Mouse (Mus musculus) fibroblast of lung, adult 2 months (primary cell): Measurements from ENCODE around the gene Agap3.
A peak's percentile ranks its signal among the peaks of the same experiment; 100 is the strongest.

Experiments used
- DNase-seq: peaks from one replicate; pipeline ENCODE4 v3.0.0-alpha.2; 2011; ENCODE audit warnings: low read depth

The Agap3 gene

GRCm38 (mm10) chr5:24428596-24428995 is 23.4 kb upstream of the Agap3 start:
- no peak for DNase-seq

DNA sequence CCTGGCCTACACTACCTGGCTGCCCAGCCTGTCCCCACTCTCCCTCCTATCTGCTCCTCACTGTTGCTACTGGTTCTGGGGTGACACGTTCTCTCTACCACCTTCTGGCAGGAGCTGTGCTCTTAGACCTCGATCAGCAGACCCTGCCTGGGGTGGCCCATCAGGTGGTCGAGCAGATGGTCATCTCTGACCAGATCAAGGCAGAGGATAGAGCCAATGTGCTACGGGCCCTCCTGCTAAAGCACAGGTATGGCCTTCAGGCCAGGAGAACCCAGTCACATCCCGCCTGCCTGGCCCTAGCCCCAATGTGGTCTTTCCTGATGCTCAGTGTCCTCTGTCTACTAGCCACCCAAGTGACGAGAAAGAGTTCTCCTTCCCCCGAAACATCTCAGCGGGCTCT is 18.0 kb upstream of the Agap3 start:
- DNase-seq: no peak

GRCm38 (mm10) chr5:24441187-24441586 is 10.8 kb upstream of the Agap3 start:
- no peak for DNase-seq

- DNase-seq: no peak
Observed at GRCm38 (mm10) chr5:24442029-24442428, 9.9 kb upstream of the Agap3 start.

- DNase-seq: no peak
Observed at GRCm38 (mm10) chr5:24443204-24443603, 8.8 kb upstream of the Agap3 start.

GRCm38 (mm10) chr5:24443927-24444326 is 8.1 kb upstream of the Agap3 start:
- DNase-seq: no peak

DNA sequence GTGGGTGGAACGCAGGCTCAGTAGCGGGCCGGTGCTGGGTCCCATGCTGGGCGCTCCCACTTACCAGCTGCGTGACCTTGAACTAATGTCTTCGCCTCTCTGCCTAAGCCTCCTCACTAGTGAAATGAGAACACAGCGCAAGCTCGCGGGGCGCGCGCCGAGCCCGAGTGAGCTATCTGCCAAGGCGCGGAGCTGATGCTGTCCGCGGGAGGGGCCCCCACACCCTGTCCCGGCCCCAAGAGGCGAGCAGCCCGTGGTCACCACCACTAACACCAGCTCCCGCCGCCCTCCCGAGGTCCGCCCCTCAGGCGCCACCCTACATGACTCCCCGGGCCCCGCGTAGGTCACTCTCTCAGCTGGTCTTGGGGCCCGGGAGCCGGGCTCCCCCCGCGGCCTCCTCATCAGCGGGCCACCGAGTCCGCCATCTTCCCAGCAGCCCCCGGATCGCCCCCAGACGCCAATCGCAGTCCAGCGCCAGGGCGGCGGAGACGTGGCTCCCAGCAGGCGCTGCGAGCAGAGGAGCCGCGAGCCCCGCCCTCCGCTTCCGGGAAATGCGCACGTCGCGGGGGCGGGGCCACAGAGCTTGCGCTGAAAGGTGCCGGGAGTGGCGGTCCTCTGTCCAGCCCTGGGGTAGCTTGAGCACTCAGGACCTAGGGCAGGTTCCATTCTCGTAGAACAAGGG is 7.1 kb upstream of the Agap3 start, which contains the start of gene Fastk:
Fastk (minus strand) TSS at position 542 of the 682 bp plus-strand sequence.
- DNase-seq: no peak

GRCm38 (mm10) chr5:24445428-24446080 is 6.4 kb upstream of the Agap3 start:
- no peak for DNase-seq

GRCm38 (mm10) chr5:24446630-24447029 is 5.3 kb upstream of the Agap3 start:
- DNase-seq: no peak

DNA sequence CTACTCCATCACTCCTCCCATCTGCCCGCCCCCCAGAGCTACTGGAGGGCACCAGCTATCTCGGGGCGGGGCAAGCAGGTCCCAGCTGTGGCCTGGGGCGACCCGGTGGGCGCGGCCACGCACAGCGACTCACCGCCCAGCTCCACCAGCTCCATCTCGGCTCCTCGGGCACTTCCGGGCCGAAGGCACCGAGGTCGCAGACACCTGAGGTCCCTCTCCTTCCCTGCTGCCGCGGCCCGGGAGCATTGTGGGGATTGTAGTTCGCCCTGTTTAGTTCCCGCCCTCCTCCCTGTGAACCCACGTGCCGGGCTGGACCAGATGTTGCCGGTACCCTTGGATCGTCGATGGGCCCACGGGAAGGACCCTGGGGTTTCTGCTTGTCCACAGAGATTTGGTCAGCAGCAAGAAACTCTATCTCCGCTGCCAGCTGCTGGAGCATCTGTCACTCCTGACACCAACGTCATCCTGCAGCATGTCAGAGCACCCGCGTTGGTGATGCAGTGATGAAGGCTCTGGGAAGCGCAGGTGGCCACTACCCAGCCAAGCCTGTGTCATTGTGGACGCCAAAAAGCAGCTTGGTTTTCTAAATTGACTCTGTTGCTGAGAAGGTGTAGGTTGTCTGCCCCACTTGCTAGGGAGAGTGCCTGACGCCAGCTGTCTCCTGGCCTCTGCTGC is 4.2 kb upstream of the Agap3 start, which contains the start of gene Tmub1:
Tmub1 (minus strand) TSS at position 231 of the 675 bp plus-strand sequence.
- DNase-seq: no peak

GRCm38 (mm10) chr5:24451264-24452029 is 530 bp upstream of the Agap3 start:
- DNase-seq: peak; percentile 62

DNA sequence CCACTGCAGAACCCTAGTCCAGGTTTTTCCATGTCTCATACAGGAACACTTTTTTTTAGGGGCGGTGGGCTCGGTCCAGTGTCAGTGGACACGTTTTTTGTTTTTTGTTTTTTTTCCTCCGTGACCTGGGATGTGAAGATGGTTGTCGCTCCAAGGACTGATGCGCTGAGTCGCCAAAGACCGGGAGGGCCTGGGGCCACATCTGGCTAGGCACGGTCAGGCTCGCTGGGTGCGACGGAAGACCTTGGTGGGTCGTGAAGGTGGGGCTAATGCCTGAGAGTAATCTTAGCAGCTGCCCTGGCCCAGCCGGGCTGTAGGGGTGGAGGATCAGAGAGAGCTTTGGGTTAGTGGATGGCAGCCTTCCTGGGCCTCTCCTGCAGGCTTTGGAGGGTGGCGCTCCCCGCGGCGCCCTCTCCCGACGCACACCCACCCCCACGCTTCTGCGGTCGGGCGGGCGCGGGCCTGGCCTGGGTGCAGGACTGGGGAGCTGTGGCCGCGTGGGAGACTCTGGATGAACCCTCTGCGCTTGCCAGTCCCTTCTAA is 785 bp downstream of the Agap3 start:
- no peak for DNase-seq

DNA sequence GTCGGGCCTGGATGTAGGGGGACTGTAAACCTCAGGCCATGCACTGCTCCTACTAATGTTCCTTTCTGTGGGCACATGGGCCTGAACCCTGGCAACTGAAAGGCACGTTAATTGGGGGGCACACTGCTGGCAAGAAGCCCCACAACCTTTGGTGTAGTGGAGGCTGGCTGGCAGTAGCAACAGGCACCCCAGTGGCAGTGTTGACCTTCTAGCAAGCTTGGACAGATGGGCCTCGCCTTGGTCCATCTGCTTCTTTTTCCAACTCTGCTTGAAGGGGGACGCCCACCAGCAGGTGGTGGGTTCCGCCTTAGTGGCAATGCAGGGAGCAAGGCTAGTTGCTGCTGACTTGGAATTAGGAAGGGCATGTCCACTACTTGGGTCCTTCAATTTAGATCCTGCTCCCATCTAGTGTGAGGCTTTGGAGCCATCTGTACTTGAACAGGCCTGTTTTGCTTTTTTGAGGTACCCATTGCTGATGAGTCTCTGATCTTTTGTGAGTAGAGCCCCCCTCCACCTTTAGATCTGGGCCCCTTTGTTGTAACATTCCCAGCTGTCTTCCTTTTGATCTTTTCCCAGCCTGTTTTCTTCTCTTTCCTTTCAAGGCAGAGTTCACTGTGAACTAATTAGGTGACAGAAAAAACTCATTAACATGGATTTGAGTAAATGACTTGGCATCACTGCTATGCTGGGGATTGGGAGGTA is 1.5 kb downstream of the Agap3 start:
- no peak for DNase-seq

DNA sequence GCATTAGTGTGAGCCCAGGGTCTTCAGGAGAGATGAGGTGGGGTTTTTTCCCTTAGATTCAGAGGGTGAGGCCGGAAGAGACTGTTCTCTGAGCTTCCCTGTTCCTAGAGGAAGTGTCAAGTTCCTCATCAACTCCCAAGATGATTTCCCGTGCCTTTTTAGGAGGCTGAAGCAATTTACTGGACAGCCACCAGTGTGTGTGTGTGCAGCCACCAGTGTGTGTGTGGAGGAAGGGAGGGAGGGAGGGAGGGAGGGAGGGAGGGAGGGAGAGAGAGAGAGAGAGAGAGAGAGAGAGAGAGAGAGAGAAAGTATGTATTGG is 2.0 kb downstream of the Agap3 start:
- no peak for DNase-seq

- no peak for DNase-seq
Observed at GRCm38 (mm10) chr5:24455076-24455475, 3.1 kb downstream of the Agap3 start.

GRCm38 (mm10) chr5:24455613-24456012 is 3.6 kb downstream of the Agap3 start:
- no peak for DNase-seq

DNA sequence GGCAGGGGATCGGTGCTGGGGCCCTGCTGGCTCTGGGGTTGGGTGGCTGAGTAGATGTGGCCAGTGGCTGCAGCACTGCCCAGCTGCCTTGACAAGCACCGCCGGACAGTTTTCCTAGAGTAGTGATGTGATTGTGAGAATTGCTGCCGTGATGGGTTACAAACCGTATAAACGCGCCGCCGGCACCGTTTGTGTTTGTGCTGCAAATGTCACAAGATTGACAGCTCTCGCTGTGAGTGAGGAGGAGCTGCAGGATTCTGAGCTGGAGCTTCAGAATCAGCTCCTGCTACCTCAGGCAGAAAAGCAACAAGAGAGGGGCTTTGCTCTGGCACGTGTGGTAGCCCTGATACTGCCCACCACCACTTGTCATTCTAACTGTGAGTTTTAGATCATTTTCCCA is 14.8 kb downstream of the Agap3 start:
- DNase-seq: no peak

GRCm38 (mm10) chr5:24470600-24470999 is 18.6 kb downstream of the Agap3 start:
- no peak for DNase-seq

- DNase-seq: no peak
Observed at GRCm38 (mm10) chr5:24472884-24473619, 21.1 kb downstream of the Agap3 start.

- no peak for DNase-seq
Observed at GRCm38 (mm10) chr5:24474025-24474722, 22.2 kb downstream of the Agap3 start.
